Mouse (Mus musculus) erythroblast, embryonic 14.5 days (primary cell): ENCODE measurements at regions not wholly inside any gene's neighbourhood (a gene's known extent, or its start where the extent isn't known, plus 50 kb on each side); places are given as distances from the start of the nearest gene placed in this dataset.

Experiments
- GATA1 ChIP-seq: IDR thresholded peaks from 2 replicates; pipeline ENCODE4 v1.6.1; 2012; ENCODE audit warnings: low read length, inconsistent platforms, mixed read lengths
- TAL1 ChIP-seq: IDR thresholded peaks from 3 replicates; pipeline ENCODE4 v1.6.1; 2012; ENCODE audit warnings: low read length, inconsistent platforms, mixed read lengths

GRCm38 (mm10) chr8:92176101-92176500 is 181.3 kb upstream of the Irx5 start:
- TF ChIP-seq GATA1 (no peak), TAL1 (no peak)
